Mouse (Mus musculus): Measurements from ENCODE around the gene Enah.

Gene Enah

DNA sequence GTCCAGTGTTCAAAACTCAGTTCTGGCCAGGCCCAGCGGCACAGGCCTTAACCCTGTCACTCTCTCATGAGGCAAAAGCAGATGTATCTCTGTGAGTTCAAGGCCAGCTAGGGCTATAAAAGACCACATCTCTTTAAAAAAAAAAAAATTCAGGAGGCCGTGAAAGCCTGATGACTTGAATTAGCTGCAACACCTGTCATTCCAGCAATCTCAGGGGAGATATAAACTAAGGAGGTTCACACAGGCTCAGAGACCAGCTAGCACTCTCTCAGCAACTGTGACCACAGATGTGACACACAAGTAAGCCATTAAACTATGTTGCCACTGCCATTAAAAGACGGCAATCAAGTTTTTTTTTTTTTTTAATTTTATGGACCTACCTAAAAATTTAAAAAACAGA lies 56.0 kb downstream of the Enah start:
- DNase-seq (ENCODE audit: low read depth, low spot score): no peak

- DNase-seq (ENCODE audit: low read depth, low spot score): no peak
Measured at GRCm38 (mm10) chr1:181963351-181963750, 56.4 kb downstream of the Enah start.

- no peak for DNase-seq (ENCODE audit: low read depth, low spot score)
Measured at GRCm38 (mm10) chr1:181960383-181960782, 59.4 kb downstream of the Enah start.

DNA sequence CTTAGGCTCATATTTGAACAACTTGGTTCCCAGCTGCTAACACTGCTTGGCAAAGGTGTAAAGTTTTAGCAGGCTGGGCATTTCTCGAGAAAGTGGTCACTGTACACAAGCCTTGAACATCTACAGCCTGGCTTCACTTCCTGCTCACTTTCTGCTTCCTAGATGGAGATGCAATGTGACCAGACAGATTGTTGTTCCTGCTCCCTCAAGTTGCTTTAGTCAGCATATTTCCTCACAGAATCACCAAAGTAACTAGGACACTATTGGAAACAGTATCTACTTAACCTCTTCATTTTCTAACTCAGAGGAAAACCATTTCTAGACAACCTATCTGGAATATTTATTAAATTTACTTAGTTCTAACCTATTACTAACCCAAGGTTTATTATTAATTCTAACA lies 61.4 kb downstream of the Enah start:
- no peak for DNase-seq (ENCODE audit: low read depth, low spot score)

GRCm38 (mm10) chr1:181957736-181958135 lies 62.1 kb downstream of the Enah start:
- DNase-seq (ENCODE audit: low read depth, low spot score): no peak

DNA sequence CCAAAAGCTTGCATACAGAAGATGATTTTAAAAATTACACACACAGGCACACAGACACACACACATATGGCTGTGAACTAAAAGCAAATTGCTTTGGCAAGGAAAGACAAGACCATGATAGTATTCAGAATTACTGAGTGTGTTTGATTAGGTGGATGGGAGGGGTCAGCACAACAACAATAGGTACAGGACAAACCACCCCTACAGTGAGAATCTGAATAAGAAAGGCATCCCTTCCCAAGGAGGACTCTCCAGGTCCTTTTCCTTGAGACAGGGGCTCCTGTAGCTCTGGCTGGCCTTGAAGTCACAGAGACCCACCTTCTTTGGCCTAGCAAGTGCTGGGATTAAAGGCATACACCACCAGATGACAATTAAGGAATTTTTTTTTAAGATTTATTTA lies 66.2 kb downstream of the Enah start:
- DNase-seq (ENCODE audit: low read depth, low spot score): no peak

GRCm38 (mm10) chr1:181951266-181951665 lies 68.5 kb downstream of the Enah start:
- peak; percentile 3 for DNase-seq (ENCODE audit: low read depth, low spot score)

- peak; percentile 12 for DNase-seq (ENCODE audit: low read depth, low spot score)
Measured at GRCm38 (mm10) chr1:181950721-181951120, 69.1 kb downstream of the Enah start.

GRCm38 (mm10) chr1:181948191-181948590 lies 71.6 kb downstream of the Enah start:
- DNase-seq (ENCODE audit: low read depth, low spot score): no peak

- DNase-seq (ENCODE audit: low read depth, low spot score): no peak
Measured at GRCm38 (mm10) chr1:181937064-181937463, 82.7 kb downstream of the Enah start.

DNA sequence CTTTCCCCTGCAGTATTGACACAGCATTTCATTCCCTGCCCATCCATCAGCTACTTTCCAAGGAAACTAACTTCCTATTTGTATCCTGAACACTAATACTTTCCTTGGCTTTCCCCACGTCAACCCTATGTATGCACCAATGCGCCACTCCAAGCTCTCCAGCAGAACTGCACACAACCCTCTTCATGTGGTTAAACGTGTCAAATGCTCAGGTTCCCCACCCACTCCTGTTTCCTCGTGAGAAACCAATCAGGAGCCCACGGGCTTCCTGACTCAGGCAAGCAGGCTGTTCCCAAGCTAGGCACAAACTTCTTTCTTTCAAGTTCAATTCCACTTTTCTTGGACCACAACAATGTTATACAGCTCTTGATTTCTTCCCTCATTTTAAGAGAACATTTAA lies 91.4 kb downstream of the Enah start:
- DNase-seq (ENCODE audit: low read depth, low spot score): peak; percentile 10

GRCm38 (mm10) chr1:181923384-181923783 lies 96.4 kb downstream of the Enah start:
- DNase-seq (ENCODE audit: low read depth, low spot score): peak; percentile 4

DNA sequence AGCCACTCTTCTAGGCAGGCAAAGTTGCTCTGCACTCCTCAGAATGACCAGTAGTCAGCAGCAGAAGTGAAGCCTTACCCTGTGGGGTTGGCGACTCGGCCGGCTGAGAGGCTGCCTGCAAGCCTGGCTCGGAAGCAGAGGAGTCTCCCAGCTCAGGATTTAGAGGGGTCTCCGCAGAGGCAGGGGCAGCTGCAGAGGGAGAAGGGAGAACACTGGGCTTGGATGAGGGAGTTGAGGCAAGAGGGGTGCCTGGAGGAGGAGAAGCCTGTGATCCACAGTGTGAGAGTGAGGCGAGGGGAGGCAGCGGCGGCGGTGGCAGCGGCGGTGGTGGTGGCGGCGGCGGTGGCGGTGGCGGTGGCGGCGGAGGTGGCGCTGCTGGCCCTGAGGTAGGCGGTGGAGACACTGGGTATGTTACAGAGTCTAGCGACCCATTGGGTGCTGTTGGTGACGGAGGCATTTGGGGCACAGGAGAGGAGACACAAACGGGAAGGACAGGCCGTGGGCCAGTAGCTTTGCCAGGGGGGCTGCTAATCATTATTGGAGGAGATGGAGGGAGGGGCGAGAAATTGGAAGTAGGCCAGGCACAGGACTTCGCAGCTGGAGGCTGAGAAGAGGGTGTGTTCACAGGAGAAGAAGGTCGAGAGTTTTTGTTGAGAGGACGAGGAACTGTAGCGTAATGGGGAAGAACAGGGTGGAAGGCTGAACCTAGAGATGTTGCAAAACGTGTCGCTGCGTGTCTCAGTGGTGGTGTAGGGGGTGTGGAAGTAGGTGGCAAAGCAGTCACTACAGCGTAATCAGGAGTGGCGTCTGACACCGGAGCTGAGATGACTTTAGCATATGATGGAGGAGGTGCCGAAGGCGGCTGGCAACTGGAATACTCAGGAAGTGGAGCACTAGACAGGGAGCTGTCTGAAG lies 98.0 kb downstream of the Enah start:
- DNase-seq (ENCODE audit: low read depth, low spot score): peak; percentile 44

- no peak for DNase-seq (ENCODE audit: low read depth, low spot score)
Measured at GRCm38 (mm10) chr1:181911841-181912240, 107.9 kb downstream of the Enah start.

- no peak for DNase-seq (ENCODE audit: low read depth, low spot score)
Measured at GRCm38 (mm10) chr1:181901706-181902373, 118.0 kb downstream of the Enah start.

- no peak for DNase-seq (ENCODE audit: low read depth, low spot score)
Measured at GRCm38 (mm10) chr1:181900846-181901245, 118.9 kb downstream of the Enah start.

- DNase-seq (ENCODE audit: low read depth, low spot score): no peak
Measured at GRCm38 (mm10) chr1:181898961-181899360, 120.8 kb downstream of the Enah start.

- no peak for DNase-seq (ENCODE audit: low read depth, low spot score)
Measured at GRCm38 (mm10) chr1:181896991-181897390, 122.8 kb downstream of the Enah start.

DNA sequence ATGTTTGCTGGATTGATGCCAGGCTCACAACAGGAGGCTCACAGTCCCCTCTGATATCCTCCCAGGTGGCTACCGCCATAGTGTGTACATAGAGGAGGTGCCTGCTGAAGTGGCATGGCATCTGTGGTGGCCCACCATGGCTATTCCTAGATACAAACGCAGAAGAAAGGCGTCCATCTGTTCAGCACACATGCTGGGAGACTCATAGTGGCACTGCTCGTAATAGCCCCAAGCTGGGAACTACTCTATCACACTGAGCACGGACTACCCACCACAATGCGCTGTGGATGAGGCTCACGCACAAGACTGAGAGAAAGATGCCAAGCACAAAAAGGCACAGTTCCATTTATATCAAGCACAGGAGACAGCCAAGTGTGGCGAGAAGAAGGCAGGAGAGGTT lies 126.1 kb downstream of the Enah start:
- DNase-seq (ENCODE audit: low read depth, low spot score): no peak

DNA sequence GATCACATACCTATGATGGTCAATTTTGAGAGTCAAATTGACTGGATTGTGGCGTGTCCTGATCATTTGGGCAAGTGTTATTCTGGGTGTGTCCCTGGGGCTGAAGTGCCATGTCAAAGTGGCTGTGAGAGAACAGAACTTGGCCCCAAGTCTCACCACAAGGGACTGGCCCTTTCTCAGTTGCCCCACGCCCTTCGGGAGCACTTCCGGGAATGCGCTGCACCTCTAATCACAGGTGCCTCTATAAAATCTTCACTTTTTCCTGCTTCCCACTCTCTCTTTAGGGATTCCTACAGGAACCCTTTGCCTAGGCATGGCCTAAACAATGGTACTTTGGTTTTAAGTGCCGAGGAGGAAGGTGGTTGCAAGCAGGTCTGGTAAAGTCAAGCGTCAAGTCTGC lies 130.1 kb downstream of the Enah start:
- no peak for DNase-seq (ENCODE audit: low read depth, low spot score)

DNA sequence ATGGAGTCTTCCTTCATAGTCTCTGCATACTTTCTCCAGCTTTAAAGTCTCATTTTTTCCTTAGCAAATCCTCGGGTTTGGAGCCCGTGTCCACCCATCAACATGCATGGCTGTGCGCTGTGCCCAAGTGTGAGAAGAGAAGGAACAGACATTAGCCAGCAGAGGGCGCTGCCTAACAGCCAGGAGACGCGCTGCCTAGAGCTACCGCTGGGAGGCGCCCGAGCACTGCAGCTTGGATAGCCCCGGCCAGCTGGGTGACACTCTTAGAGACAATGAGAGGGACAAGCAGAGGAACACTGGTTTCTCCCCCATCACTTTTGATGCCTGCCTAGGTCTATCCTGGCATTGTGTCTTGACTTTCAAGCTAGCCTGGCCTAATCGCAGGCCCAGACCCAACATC lies 131.0 kb downstream of the Enah start:
- DNase-seq (ENCODE audit: low read depth, low spot score): peak; percentile 92

- peak; percentile 86 for DNase-seq (ENCODE audit: low read depth, low spot score)
Measured at GRCm38 (mm10) chr1:181881532-181881931, 138.3 kb downstream of the Enah start.

DNA sequence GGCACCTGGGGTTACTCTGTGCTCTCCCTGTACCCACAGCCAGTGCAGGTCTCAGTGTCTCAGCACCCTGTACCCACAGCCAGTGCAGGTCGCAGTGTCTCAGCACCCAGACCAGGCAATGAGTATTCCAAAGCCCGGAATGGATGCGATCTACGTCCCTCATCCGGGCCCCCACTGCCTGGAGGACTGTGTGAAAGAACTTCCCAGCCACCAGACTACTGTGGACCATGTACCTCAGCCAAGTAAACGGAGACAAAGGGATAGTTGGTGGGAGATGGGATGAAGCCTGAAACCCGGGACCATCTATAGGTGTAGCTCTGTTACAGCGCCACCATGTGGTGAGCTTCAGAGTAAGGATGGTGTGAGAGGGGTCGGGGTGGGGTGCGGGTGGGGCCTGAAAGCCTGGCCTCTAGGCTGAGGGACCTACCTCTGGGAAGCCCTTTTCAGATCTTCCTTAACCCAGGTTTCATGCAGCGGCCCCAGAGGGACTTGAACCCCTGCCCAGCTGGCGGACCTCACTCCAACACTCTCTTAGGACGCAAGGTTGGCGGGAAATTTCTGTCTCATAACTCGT lies 139.0 kb downstream of the Enah start:
- DNase-seq (ENCODE audit: low read depth, low spot score): peak; percentile 62

Data from CD4-positive, CD25-positive, alpha-beta regulatory T cell, adult 2 months (primary cell).